Comparison of ENCODE assay signal across 8 mouse cellular contexts in the genomic region with DNA sequence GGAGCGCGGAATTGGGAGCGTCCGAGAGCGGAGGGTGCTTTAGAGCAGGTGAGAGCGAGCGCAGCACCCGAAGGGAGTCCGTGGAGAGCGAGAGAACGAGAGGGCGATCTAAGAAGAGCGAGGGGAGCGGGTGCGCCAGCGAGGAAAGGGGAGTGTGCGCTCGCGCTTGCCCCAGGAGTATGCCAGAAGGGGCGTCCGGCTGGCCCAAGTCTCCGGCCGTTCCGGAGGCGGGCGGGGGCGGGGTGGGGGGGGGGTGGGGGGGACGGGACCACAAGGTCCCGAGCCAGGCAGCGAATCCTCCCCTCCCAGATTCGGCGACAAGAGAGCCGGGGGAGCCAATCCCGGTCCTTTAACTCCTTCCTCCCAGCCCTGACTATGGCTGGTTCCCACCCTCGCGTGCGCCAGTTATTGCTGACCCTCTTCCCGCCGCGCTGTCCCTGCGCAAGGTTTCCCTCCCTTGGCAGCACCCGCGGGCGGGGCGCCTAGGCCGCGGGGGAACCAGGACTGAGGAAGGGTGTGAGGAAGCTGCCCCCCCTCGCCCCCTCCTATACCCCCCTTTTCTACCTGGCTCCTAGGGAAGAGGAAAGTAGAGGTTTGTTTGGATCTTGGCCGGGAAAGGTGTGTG. TPM values are rescaled to one million over a fixed set of nuclear protein-coding genes. Genes with fewer than 3 reads are reported as not detected.
DNase-seq lines count a peak whose midpoint lies in the region; ATAC-seq and TF ChIP-seq lines count a peak whose summit lies in the region.

A gene (minus strand): TSS at position 181 of the 625 bp plus-strand sequence.

- no peak for TF ChIP-seq POLR2A in limb, embryonic 14.5 days (IDR thresholded peaks at IDR 0.05; ENCODE audit: borderline replicate concordance, extremely low read depth, insufficient read depth, insufficient read length)

- H3K27me3 ChIP-seq in G1E (ENCODE audit: insufficient read depth, low read length) = peaks cover 73% of the 10 kb centered on the region
- peaks cover 67% of the 10 kb centered on the region for H3K27me3 ChIP-seq in hindbrain, embryonic 13.5 days
- H3K27me3 ChIP-seq in limb, embryonic 14.5 days (ENCODE audit: control insufficient read depth, insufficient read depth, low read length) = peaks cover 41% of the 10 kb centered on the region
- H3K27me3 ChIP-seq in midbrain, embryonic 13.5 days = peaks cover 55% of the 10 kb centered on the region

- peak within 1 kb of the TSS; percentile 94 for H3K4me2 ChIP-seq in hindbrain, embryonic 13.5 days
- peak within 1 kb of the TSS; percentile 79 for H3K4me2 ChIP-seq in limb, embryonic 14.5 days (replicated peaks; ENCODE audit: low read depth, low read length, severe bottlenecking)
- H3K4me2 ChIP-seq in midbrain, embryonic 13.5 days (replicated peaks) = peak within 1 kb of the TSS; percentile 89

- H3K36me3 ChIP-seq in G1E (replicated peaks) = no peaks in the 10 kb centered on the region
- no peaks in the 10 kb centered on the region for H3K36me3 ChIP-seq in hindbrain, embryonic 13.5 days
- no peaks in the 10 kb centered on the region for H3K36me3 ChIP-seq in limb, embryonic 14.5 days (ENCODE audit: control insufficient read depth, insufficient read depth, low read length)
- H3K36me3 ChIP-seq in midbrain, embryonic 13.5 days = no peaks in the 10 kb centered on the region

- peak within 1 kb of the TSS; percentile 88 for H3K27ac ChIP-seq in gastrocnemius, adult 2 months
- H3K27ac ChIP-seq in hindbrain, embryonic 13.5 days = no peak within 1 kb of the TSS
- no peak within 1 kb of the TSS for H3K27ac ChIP-seq in limb, embryonic 14.5 days (replicated peaks; ENCODE audit: low read depth, low read length)
- no peak within 1 kb of the TSS for H3K27ac ChIP-seq in midbrain, embryonic 13.5 days

- intact Hi-C loops in gastrocnemius, adult 2 months (cut with DNase I) = loop anchor here (1.0 to 5.0 kb wide), 2 partner anchors 33 to 53 kb away; a partner anchor contains a TSS

- peak within 1 kb of the TSS; percentile 51; the same call in 1 of the 2 replicates for H3K4me3 ChIP-seq in G1E (ENCODE audit: low read depth, low read length)
- H3K4me3 ChIP-seq in gastrocnemius, adult 2 months = peak within 1 kb of the TSS; percentile 88
- peak within 1 kb of the TSS; percentile 57 for H3K4me3 ChIP-seq in hindbrain, embryonic 13.5 days
- peak within 1 kb of the TSS; percentile 40 for H3K4me3 ChIP-seq in limb, embryonic 14.5 days (replicated peaks; ENCODE audit: low read length)
- peak within 1 kb of the TSS; percentile 58 for H3K4me3 ChIP-seq in midbrain, embryonic 13.5 days (replicated peaks)

- no peak for DNase-seq in G1E (ENCODE audit: low spot score)
- DNase-seq in adrenal gland, postnatal 4 days (ENCODE audit: low spot score in 2 of 2) = peak in 1 of 2 experiments; percentile 56
- peak; percentile 73 for DNase-seq in gastrocnemius, adult 2 months
- DNase-seq in limb, embryonic 14.5 days (ENCODE audit: low spot score) = peak; percentile 18
- DNase-seq in c-Kit-positive CD71-positive TER-119-positive erythroid progenitor cells, embryonic 14.5 days (ENCODE audit: low spot score) = no peak
- DNase-seq in layer of hippocampus, adult 8-10 months (ENCODE audit: low spot score in 2 of 2) = no peak

- TF ChIP-seq CTCF in G1E (IDR thresholded peaks at IDR 0.05; ENCODE audit: low read depth, low read length) = no peak
- TF ChIP-seq CTCF in gastrocnemius, adult 2 months (IDR thresholded peaks at IDR 0.05) = no peak

- ATAC-seq in G1E (ENCODE audit: extremely low read depth, insufficient number of reproducible peaks, low FRiP score, poor library complexity, severe bottlenecking) = no peak
- peak; percentile 67 for ATAC-seq in hindbrain, embryonic 13.5 days (ENCODE audit: low FRiP score)
- ATAC-seq in limb, embryonic 14.5 days (ENCODE audit: low FRiP score, low read depth) = peak; percentile 25; the same call in 1 of the 2 replicates
- ATAC-seq in midbrain, embryonic 13.5 days = peak; percentile 61

- peaks cover 13% of the 10 kb centered on the region for H3K4me1 ChIP-seq in G1E (ENCODE audit: insufficient read depth, low read depth, low read length)
- peaks cover 16% of the 10 kb centered on the region for H3K4me1 ChIP-seq in hindbrain, embryonic 13.5 days (replicated peaks)
- 0 out of 2 replicates have a peak, but pooled peaks cover 2% of the 10 kb centered on the region for H3K4me1 ChIP-seq in limb, embryonic 14.5 days (ENCODE audit: control insufficient read depth, insufficient read depth, low read length)
- H3K4me1 ChIP-seq in midbrain, embryonic 13.5 days (replicated peaks) = peaks cover 14% of the 10 kb centered on the region

- H3K9ac ChIP-seq in hindbrain, embryonic 13.5 days = peak within 1 kb of the TSS; percentile 67
- peak within 1 kb of the TSS; percentile 17 for H3K9ac ChIP-seq in limb, embryonic 14.5 days (ENCODE audit: low read depth, low read length, severe bottlenecking)
- peak within 1 kb of the TSS; percentile 57 for H3K9ac ChIP-seq in midbrain, embryonic 13.5 days (replicated peaks)

- WGBS in hindbrain, embryonic 13.5 days = 0% methylated on average over 32 of the region's 49 CpGs
- WGBS in limb, embryonic 14.5 days = 0% methylated on average over 28 of the region's 49 CpGs
- WGBS in midbrain, embryonic 13.5 days = under 1% methylated on average over 37 of the region's 49 CpGs

- peaks cover 12% of the 10 kb centered on the region for H3K9me3 ChIP-seq in G1E (replicated peaks)
- no peaks in the 10 kb centered on the region for H3K9me3 ChIP-seq in hindbrain, embryonic 13.5 days
- H3K9me3 ChIP-seq in limb, embryonic 14.5 days (ENCODE audit: control insufficient read depth, low read length) = no peaks in the 10 kb centered on the region
- H3K9me3 ChIP-seq in midbrain, embryonic 13.5 days = no peaks in the 10 kb centered on the region

RNA-seq across cellular contexts. Expression of the gene that starts here (rescaled TPM):
- not detected in 2 replicates for total RNA-seq in G1E (2014; fragmentation: Nextera tagmentation)
- not detected in 2 replicates for total RNA-seq in G1E (2017)
- polyA plus RNA-seq in G1E (2012) = not detected in 2 replicates
- total RNA-seq in adrenal gland, postnatal 4 days (2021) = 100 to 1,000 TPM; 120 to 121 TPM
- total RNA-seq in gastrocnemius, adult 2 months (2021) = 1 to 10 TPM; 6.5 to 8.3 TPM
- polyA plus RNA-seq in hindbrain, embryonic 13.5 days (2015; fragmentation: Nextera tagmentation; extraction: Ambion mirVana) = 3.5 and 3.7 TPM in 2 replicates
- 15.5 and 16.0 TPM in 2 replicates for polyA plus RNA-seq in limb, embryonic 14.5 days (2012; rRNA removed)
- 4.8 and 4.9 TPM in 2 replicates for polyA plus RNA-seq in limb, embryonic 14.5 days (2014; fragmentation: Nextera tagmentation; extraction: Ambion mirVana)
- 1.8 and 2.4 TPM in 2 replicates for polyA plus RNA-seq in midbrain, embryonic 13.5 days (2015; fragmentation: Nextera tagmentation; extraction: Ambion mirVana)
- 1 to 10 TPM; 5.1 to 6.7 (median 5.8) TPM for total RNA-seq in layer of hippocampus, adult 8-10 months (2022)

Comparison
In these comparisons a context has a peak if more than half of its experiments do, and no peak if none do; other contexts are left out.
1. RNA of the gene that starts here (total RNA-seq): 120 to 121 TPM in adrenal gland, postnatal 4 days; 6.5 to 8.3 TPM in gastrocnemius, adult 2 months, 5.1 to 6.7 TPM in layer of hippocampus, adult 8-10 months and not detected in G1E; every median in the first group is over 10 times any median in the second.
2. DNase-seq: peak in gastrocnemius, adult 2 months (single experiment) and limb, embryonic 14.5 days (single experiment); none in G1E (single experiment), c-Kit-positive CD71-positive TER-119-positive erythroid progenitor cells, embryonic 14.5 days (single experiment) and layer of hippocampus, adult 8-10 months (0 of 2).
3. H3K9ac ChIP-seq: peak in every context shown above with its lines; median percentile 67 in hindbrain, embryonic 13.5 days; 57 in midbrain, embryonic 13.5 days; 17 in limb, embryonic 14.5 days.
4. Peak in every context shown above with its lines, with median percentiles within 50 percentile points of each other: H3K4me3 ChIP-seq and H3K4me2 ChIP-seq.